Mouse (Mus musculus): Measurements from ENCODE around the gene Clic4. TPM values are rescaled to one million over a fixed set of nuclear protein-coding genes. Genes with fewer than 3 reads are reported as not detected.

Clic4 gene
- polyA plus RNA-seq, 1 experiment from 2014 or later = 111 TPM

DNA sequence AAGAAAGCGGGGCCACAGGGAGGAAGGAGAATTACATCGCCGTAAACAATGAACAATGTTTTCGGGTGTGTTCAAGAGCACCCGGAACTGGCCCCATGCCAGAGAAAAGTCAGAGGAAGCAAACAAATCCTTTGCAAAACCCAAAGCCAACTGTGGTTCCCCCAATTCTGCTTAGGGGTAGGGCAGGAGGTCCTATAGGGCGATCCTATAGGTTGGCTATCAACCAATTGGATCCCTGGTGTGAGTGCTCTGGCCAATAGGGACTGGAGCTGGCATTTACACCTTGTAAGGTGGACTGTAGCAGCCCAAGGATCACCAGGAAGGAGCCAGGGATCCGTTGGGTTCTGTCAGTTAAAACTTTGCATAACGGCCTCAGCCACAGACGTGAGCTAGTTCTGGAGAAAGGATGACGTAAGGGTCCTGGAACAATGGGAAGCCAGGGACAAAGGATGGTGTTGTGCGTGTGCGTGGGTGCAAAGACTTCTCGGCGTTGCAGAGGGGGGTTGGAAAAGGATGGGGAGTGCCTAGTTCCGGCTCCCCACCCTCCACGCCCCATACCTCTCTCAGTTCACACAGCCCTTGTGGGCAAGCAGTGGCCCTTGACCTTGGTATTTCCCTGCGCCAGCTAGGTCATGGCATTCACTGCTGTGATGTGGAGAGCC lies 34.5 kb upstream of the Clic4 start:
- Histone ChIP-seq H3K4me2 (replicated peaks) (no peak overlapping the region), H3K9ac (no peak overlapping the region), H3K9me3 (replicated peaks) (no peaks in the 10 kb centered on the region)

DNA sequence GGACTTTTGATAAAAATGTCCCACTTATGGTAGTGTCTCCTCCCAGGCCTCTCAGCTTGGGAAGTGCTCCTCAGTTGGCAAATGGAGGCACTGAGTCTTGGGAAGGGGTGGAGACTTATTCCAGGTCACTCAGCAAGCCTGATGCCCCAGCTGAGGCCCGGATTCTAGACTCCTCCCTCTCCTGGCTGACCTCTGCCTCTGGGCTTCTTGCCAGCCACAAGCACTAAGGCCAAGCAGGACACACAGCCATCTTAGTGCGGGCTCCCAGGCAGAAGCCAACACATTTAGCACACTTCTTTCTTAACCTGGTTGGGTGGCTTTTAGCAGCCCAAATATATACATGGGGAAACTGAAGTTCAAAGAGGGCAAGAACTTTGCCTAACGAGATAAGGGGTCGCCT lies 33.9 kb upstream of the Clic4 start:
- Histone ChIP-seq H3K36me3 (no peaks in the 10 kb centered on the region), H3K9me3 (replicated peaks) (no peaks in the 10 kb centered on the region), H3K27me3 (no peaks in the 10 kb centered on the region), H3K4me1 (peaks cover 18% of the 10 kb centered on the region; the same call in 1 of the 2 replicates), H3K27ac (replicated peaks) (no peak overlapping the region), H3K9ac (no peak overlapping the region), H3K4me3 (replicated peaks) (no peak overlapping the region), H3K4me2 (replicated peaks) (no peak overlapping the region)
- no peak for ATAC-seq (ENCODE audit: insufficient number of reproducible peaks, low FRiP score, low TSS enrichment, low read depth)
- WGBS = 56% methylated on average over 4 of the region's 4 CpGs

More for the DNA sequence above, 34.5 kb upstream of the Clic4 start:
- Histone ChIP-seq H3K4me3 (replicated peaks) (no peak overlapping the region), H3K27me3 (no peaks in the 10 kb centered on the region), H3K4me1 (peaks cover 18% of the 10 kb centered on the region), H3K36me3 (no peaks in the 10 kb centered on the region), H3K27ac (replicated peaks) (no peak overlapping the region)
- 43% methylated on average over 17 of the region's 17 CpGs for WGBS
- no peak for ATAC-seq (ENCODE audit: insufficient number of reproducible peaks, low FRiP score, low TSS enrichment, low read depth)

DNA sequence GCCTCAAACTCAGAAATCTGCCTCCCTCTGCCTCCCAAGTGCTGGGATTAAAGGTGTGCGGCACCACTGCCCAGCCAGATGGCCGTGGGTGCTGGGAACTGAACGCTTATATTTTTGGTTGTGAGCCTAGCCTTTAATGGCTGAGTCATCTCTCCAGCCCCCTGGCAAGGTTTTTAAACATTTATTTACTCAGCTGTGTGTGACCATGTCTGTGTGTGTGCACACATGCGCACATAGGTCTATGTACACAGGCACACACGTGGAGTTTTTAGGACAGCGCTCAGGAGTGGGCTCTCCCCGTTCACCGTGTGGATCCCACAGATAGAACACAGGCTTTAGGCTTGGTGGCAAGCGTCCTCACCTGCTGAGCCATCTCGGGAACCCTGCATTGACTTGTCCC lies 29.6 kb upstream of the Clic4 start:
- H3K27ac ChIP-seq (replicated peaks) = no peak overlapping the region
- H3K27me3 ChIP-seq = no peaks in the 10 kb centered on the region
- H3K36me3 ChIP-seq = no peaks in the 10 kb centered on the region
- H3K4me1 ChIP-seq = peaks cover 25% of the 10 kb centered on the region
- ATAC-seq (ENCODE audit: insufficient number of reproducible peaks, low FRiP score, low TSS enrichment, low read depth) = no peak
- no peak overlapping the region for H3K4me2 ChIP-seq (replicated peaks)
- 83% methylated on average over 10 of the region's 10 CpGs for WGBS
- no peak overlapping the region for H3K9ac ChIP-seq
- H3K4me3 ChIP-seq (replicated peaks) = no peak overlapping the region
- no peaks in the 10 kb centered on the region for H3K9me3 ChIP-seq (replicated peaks)

DNA sequence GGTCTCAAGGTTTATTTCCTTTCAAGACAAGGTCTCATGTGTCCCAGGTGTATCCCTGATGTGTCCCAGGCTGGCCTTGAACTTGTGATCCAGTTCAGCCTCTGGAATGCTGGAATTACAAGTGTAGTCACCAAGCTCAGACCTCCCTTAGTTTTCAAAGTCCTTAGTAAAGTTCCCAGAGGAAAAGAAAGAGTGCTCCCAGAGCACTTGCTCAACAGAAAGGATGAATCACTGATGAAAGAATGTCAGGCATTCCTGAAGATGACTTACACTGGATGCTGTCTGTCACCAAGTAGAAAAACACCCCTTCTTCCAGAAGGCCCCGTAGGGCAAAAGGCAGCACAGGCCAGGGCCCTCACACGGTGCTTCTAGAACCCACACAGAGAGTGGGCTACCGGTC lies 28.6 kb upstream of the Clic4 start:
- no peaks in the 10 kb centered on the region for H3K36me3 ChIP-seq
- H3K4me2 ChIP-seq (replicated peaks) = no peak overlapping the region
- H3K27me3 ChIP-seq = no peaks in the 10 kb centered on the region
- H3K27ac ChIP-seq (replicated peaks) = no peak overlapping the region
- ATAC-seq (ENCODE audit: insufficient number of reproducible peaks, low FRiP score, low TSS enrichment, low read depth) = no peak
- WGBS = 49% methylated on average over 3 of the region's 3 CpGs
- no peak overlapping the region for H3K9ac ChIP-seq
- peaks cover 21% of the 10 kb centered on the region for H3K4me1 ChIP-seq
- no peak overlapping the region for H3K4me3 ChIP-seq (replicated peaks)
- no peaks in the 10 kb centered on the region for H3K9me3 ChIP-seq (replicated peaks)

DNA sequence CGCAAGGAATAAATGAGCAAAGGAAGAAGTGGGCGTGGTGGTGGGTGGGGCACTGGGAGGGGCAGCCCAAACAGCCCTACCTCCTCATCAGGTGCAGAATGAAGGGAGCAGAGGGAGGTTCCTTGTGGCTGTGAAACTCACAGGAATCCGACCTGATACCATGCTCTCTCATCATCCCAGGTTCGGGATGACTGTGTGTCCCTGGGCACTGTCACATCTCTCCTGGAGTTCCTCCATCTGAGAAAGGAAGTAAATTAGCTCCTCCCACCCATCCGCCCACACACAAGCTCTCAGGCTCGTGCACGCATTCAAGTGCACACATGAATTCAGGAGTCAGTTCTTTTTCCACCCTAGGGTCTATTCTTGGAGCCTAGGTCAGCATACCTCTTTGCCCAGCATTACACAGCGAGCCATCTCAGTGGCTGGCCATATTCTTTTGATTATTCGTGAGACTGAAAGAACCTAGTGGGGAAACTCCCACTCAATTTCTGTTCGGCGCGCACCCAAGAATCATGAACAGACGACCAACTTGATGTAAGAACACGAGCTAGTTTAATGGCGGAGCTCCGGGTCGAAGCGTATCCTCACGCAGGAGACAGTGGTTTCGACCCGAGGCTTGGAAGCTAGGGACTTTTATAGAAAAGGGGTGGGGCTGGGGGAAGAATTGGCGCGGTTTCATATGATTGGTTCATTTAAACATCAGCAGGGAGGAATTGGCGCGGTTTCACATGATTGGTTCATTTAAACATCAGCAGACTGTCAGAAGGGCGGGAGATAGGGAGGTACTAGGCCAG lies 27.8 kb upstream of the Clic4 start:
- H3K9ac ChIP-seq = no peak overlapping the region
- WGBS = 84% methylated on average over 26 of the region's 26 CpGs
- ATAC-seq (ENCODE audit: insufficient number of reproducible peaks, low FRiP score, low TSS enrichment, low read depth) = no peak
- H3K4me2 ChIP-seq (replicated peaks) = no peak overlapping the region
- no peak overlapping the region for H3K27ac ChIP-seq (replicated peaks)
- peaks cover 21% of the 10 kb centered on the region for H3K4me1 ChIP-seq
- no peaks in the 10 kb centered on the region for H3K36me3 ChIP-seq
- no peaks in the 10 kb centered on the region for H3K27me3 ChIP-seq
- no peaks in the 10 kb centered on the region for H3K9me3 ChIP-seq (replicated peaks)
- no peak overlapping the region for H3K4me3 ChIP-seq (replicated peaks)

DNA sequence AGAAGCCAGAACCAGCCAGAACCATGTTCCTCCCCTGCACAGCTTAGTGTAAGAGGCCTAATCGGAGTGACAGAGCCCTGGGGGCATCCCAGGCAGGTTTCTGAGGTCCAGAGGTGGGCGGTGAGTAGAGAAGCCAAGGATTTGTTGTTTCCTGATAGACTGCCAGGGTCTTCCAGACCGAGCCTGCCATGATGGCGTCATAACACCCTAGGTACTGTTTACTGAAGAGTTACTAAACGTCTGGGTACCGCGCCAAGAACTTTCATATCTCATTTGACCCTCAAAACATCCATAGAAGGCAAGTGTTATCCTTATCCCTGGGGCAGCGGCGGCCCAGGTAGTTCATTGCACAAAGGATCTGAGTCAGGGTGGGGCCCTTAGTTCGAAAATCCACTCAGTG lies 26.1 kb upstream of the Clic4 start:
- H3K27ac ChIP-seq (replicated peaks) = peak overlapping the region; percentile 73
- no peaks in the 10 kb centered on the region for H3K9me3 ChIP-seq (replicated peaks)
- H3K9ac ChIP-seq = no peak overlapping the region
- 75% methylated on average over 10 of the region's 10 CpGs for WGBS
- no peaks in the 10 kb centered on the region for H3K27me3 ChIP-seq
- H3K4me1 ChIP-seq = peaks cover 21% of the 10 kb centered on the region
- H3K36me3 ChIP-seq = no peaks in the 10 kb centered on the region
- H3K4me3 ChIP-seq (replicated peaks) = no peak overlapping the region
- no peak overlapping the region for H3K4me2 ChIP-seq (replicated peaks)
- ATAC-seq (ENCODE audit: insufficient number of reproducible peaks, low FRiP score, low TSS enrichment, low read depth) = no peak

DNA sequence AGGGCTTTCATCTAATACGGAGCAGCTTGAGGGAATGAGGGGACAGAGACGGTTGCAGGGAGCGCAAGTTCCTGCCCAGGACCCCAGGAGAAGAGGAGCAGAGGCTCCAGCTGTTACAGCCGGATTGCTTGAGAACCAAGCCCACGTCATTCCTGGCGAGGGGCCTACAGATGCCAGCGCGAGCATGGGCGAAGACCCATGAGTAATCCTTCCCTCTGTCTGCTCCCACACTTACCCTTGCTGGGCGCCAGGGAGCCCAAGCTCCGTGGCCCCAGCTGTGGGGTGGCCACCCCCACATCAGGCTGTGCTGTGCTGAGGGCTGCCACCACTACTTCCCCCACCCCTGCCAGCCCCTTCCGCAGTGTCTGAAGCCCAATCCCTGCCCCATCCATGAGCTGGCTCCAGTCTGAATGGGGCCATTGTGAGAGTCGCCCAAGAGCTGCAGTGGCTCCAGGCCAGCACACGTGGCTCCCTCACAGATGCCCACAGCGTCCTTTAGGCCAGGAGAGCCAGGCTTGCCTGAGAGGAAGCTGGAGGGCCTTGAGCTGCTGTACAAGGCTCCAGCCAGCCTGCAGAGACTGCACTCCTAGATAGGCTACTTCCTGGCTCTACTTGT lies 25.4 kb upstream of the Clic4 start:
- Histone ChIP-seq H3K27me3 (no peaks in the 10 kb centered on the region), H3K36me3 (no peaks in the 10 kb centered on the region), H3K4me2 (replicated peaks) (0 out of 2 replicates have a peak overlapping the region, but pooled peaks have one; percentile 10), H3K4me1 (peaks cover 21% of the 10 kb centered on the region), H3K9ac (no peak overlapping the region), H3K27ac (replicated peaks) (peak overlapping the region; percentile 73), H3K4me3 (replicated peaks) (no peak overlapping the region), H3K9me3 (replicated peaks) (no peaks in the 10 kb centered on the region)
- ATAC-seq (ENCODE audit: insufficient number of reproducible peaks, low FRiP score, low TSS enrichment, low read depth) = peak; percentile 71
- WGBS = 45% methylated on average over 15 of the region's 15 CpGs

DNA sequence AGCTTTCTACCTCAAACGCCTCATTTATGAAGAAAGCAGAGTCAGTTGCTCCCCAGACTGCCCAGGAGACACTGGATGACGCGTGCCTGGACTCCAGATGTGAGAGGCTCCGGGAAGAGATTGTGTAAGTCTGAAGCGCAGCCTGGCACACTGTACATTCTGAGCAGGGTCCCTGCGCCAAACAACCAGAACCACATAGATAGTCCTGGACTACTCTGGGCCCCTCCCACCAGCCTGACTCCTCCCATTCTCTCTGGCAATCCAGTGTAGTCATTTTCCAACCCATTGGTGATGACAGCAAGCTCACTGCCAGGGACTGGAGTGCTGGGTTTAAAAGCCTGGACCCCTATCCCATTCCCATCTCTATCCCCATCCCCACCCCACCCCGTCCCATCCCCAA lies 24.5 kb upstream of the Clic4 start:
- Histone ChIP-seq H3K27me3 (no peaks in the 10 kb centered on the region), H3K36me3 (no peaks in the 10 kb centered on the region), H3K4me1 (peaks cover 27% of the 10 kb centered on the region), H3K4me3 (replicated peaks) (no peak overlapping the region), H3K9ac (no peak overlapping the region), H3K27ac (replicated peaks) (no peak overlapping the region), H3K9me3 (replicated peaks) (no peaks in the 10 kb centered on the region), H3K4me2 (replicated peaks) (no peak overlapping the region)
- no peak for ATAC-seq (ENCODE audit: insufficient number of reproducible peaks, low FRiP score, low TSS enrichment, low read depth)
- WGBS = 54% methylated on average over 7 of the region's 7 CpGs

DNA sequence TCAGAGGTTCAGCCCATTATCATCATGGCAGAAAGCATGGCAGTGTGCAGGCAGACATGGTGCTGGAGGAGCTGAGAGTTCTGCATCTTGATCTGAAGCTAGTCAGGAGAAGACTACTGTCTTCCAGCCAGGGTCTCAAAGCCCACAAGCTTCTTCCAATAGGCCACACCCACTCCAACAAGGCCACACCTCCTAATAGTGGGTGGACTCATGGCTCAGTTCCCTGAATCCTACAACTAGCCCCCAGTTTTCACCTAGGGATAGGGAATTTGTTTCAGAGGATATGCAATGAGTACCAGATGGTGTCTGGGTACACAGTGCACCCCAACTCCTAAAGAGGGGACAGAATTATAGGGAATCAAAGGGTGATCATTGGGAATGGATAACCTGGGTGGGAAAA lies 24.0 kb upstream of the Clic4 start:
- Histone ChIP-seq H3K4me1 (peaks cover 29% of the 10 kb centered on the region), H3K27ac (replicated peaks) (no peak overlapping the region), H3K4me2 (replicated peaks) (no peak overlapping the region), H3K4me3 (replicated peaks) (no peak overlapping the region), H3K9me3 (replicated peaks) (no peaks in the 10 kb centered on the region), H3K36me3 (no peaks in the 10 kb centered on the region), H3K9ac (no peak overlapping the region), H3K27me3 (no peaks in the 10 kb centered on the region)
- no peak for ATAC-seq (ENCODE audit: insufficient number of reproducible peaks, low FRiP score, low TSS enrichment, low read depth)

DNA sequence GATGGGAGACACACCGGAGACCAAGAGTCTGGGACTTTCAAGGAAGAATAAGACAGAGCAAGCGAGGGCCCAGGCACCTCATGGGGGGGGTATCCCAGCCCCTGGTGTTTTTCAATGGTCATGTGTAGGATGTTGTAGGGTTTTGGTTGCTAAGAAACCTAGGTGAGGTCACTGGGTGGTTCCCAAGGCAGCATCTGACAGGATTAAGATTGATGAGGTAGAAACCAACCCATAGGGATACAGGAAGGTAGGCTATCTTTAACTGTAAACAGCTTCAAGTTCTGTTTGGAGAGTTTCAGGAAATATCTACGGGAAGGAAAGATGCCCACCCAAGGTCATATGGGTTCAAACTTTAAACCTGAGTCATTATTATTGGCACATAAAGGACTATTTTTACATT lies 21.2 kb upstream of the Clic4 start:
- peaks cover 26% of the 10 kb centered on the region for H3K4me1 ChIP-seq
- H3K27me3 ChIP-seq = no peaks in the 10 kb centered on the region
- ATAC-seq (ENCODE audit: insufficient number of reproducible peaks, low FRiP score, low TSS enrichment, low read depth) = no peak
- no peak overlapping the region for H3K4me2 ChIP-seq (replicated peaks)
- H3K36me3 ChIP-seq = no peaks in the 10 kb centered on the region
- H3K27ac ChIP-seq (replicated peaks) = no peak overlapping the region
- WGBS = 85% methylated on average over 3 of the region's 3 CpGs
- H3K4me3 ChIP-seq (replicated peaks) = no peak overlapping the region
- H3K9me3 ChIP-seq (replicated peaks) = no peaks in the 10 kb centered on the region
- H3K9ac ChIP-seq = no peak overlapping the region

DNA sequence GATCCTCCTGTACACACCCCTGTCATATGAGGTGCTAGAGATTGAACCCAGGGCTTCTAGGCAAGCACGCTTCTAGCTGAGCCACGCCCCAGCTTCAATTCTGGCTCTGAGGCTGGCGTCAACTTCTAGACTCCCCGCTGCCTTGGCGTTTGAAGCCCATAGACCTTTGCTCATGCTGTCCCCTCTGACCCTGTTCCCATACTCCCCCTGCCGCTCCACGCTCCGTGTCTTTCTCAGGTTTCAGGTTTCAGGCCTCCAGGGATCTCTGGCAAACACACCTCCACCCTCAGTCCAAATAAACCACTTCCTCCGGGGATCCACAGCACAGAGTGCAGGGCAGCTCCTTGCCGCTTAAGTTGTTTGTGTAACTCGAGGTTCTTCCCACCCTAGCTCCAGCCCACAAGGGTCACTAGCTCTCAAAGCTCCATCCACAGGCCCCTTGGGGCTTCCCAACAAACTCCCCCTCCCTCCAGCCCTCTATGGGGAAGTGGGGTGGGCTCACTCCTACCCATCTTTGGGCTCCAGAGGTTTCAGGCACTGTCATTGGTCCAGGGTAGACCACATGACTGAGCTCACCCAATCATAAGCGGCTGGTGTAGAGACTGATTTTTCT lies 20.0 kb upstream of the Clic4 start:
- H3K27ac ChIP-seq (replicated peaks) = 0 out of 2 replicates have a peak overlapping the region, but pooled peaks have one; percentile 25
- no peak overlapping the region for H3K9ac ChIP-seq
- H3K4me3 ChIP-seq (replicated peaks) = no peak overlapping the region
- no peaks in the 10 kb centered on the region for H3K27me3 ChIP-seq
- H3K36me3 ChIP-seq = no peaks in the 10 kb centered on the region
- peak; percentile 76 for ATAC-seq (ENCODE audit: insufficient number of reproducible peaks, low FRiP score, low TSS enrichment, low read depth)
- H3K9me3 ChIP-seq (replicated peaks) = no peaks in the 10 kb centered on the region
- H3K4me2 ChIP-seq (replicated peaks) = peak overlapping the region; percentile 29
- 8% methylated on average over 12 of the region's 12 CpGs for WGBS
- H3K4me1 ChIP-seq = peaks cover 14% of the 10 kb centered on the region

Data from embryonic facial prominence, embryonic 15.5 days (tissue).